Mouse (Mus musculus) heart, adult 11 months (tissue): ENCODE data around the gene Tnfrsf4.
A peak's percentile ranks its signal among the peaks of the same experiment; 100 is the strongest.

ENCODE experiments used
- DNase-seq: peaks from one replicate; pipeline ENCODE4 v3.0.0; 2022

Tnfrsf4 gene

DNA sequence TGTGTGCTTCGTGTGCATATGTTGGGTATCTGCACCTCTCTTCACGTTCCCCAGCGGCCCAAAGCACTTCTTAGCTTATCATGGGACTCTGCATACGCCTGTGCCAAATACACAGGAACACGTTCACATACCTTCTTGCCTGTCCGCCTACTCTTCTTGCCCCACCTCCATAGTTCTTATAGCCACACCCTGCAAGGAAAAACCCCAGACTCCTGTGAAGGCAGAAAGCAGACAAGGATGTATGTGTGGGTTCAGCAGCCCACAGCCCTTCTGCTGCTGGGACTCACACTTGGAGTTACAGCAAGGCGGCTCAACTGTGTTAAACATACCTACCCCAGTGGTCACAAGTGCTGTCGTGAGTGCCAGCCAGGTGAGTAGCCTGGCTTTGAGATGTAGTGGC, at the start of gene Tnfrsf4:
TSS of gene Tnfrsf4 (plus strand) at position 207 of the 400 bp plus-strand sequence.
- DNase-seq: no peak

DNA sequence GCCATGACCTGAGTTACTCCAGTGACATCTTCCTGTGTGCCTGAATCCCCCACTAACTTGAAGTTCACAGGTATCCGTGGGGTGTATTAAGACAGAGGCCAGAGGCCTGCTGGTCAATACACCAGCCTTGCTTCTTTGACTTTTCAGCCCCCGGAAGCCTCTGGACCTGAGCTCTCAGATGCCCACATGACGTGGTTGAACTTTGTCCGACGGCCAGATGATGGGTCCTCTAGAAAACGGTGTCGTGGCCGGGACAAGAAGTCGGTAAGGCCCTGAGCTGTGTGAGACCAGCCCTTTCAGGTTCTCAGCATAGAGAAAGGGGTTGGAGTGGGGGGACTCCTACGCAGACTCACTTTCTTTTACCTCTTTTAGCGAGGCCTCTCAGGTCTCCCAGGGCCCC, 49.2 kb upstream of the Tnfrsf4 start:
- DNase-seq: no peak

DNA sequence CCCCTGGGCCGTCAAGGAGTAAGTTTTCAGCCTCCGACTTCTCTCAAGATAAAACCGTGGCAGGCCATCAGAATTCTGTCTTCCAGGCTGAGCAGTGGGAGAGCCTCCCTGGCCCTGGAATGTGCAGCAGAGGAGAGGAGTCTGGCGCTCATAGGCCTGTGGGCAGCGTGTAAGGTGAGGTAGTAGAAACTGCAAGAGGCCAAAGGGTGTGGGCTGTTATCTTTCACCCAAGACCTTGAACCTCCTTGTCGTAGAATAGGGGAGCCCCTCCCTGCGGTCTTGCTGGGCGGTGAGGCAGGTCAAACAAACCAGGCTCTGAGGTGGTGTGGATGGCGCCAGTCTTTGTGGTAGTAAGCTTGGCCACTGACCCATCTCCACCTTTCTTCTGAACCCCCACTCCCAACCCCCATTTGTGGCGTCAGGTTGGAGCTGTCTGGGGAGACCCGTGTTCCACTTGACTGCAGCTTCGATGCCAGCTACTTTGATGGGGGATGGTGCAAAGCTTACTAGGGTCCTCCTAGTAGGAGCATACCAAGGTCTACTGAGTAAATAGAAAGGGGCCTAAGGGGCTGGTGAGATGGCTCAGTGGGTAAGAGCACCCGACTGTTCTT, 44.5 kb upstream of the Tnfrsf4 start:
- DNase-seq: no peak

DNA sequence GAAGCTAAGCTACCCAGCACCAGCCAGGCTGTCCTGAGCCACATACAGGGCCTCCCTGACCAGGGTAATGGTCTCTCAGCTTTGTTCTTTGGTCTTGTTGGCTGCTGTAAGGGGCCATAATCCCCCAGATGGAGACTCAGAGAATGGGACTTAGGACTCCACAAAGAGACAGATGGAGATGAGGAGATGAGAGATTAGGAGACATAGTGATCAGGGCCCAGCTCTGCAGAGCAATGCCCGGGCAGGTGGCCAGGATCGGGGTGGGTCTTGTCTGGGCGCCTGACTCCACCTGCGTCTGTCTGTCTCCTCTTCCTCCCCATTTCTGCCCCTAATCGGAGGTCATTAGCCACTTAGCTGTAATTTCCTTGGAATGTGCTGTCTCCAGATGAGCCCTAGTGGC, 43.4 kb upstream of the Tnfrsf4 start:
- no peak for DNase-seq

DNA sequence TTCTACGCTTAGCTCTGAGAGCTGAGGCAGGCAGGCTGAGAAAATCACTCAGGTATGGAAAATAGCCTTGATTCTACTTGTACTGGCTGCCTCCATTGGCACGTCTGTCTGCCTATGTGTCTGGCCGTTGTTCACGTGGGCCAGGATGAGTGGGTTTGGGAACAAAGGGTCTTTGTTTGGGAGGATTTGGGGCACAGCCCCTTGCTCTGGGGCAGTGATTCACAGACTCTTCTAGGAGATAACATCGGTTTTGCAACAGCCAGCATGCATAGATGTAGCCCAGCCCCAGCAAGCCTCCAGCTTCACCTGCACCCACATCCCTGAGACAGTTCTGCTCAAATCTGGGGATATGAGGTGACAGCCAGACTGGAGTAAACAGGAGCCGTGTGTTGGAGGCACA, 41.0 kb upstream of the Tnfrsf4 start:
- no peak for DNase-seq

DNA sequence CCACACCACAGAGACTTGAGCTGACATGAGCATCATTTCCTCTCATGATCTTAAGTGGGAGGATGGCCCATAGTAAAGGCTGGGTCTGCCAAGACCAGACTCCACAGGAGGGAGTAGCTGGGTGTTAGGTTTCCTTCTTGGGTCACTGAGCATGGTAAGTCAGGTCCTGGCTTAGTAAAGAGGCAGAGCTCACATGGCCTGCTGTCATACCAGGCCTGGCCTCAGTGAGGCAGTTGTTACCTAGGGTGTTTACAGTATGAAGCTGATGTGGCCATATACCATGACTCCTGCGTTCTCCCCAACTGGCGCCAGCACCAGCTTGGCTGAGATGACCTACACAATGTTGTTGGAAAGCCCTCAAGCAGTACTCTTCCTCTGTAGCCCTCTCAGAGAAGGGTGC, 40.4 kb upstream of the Tnfrsf4 start:
- DNase-seq: no peak

DNA sequence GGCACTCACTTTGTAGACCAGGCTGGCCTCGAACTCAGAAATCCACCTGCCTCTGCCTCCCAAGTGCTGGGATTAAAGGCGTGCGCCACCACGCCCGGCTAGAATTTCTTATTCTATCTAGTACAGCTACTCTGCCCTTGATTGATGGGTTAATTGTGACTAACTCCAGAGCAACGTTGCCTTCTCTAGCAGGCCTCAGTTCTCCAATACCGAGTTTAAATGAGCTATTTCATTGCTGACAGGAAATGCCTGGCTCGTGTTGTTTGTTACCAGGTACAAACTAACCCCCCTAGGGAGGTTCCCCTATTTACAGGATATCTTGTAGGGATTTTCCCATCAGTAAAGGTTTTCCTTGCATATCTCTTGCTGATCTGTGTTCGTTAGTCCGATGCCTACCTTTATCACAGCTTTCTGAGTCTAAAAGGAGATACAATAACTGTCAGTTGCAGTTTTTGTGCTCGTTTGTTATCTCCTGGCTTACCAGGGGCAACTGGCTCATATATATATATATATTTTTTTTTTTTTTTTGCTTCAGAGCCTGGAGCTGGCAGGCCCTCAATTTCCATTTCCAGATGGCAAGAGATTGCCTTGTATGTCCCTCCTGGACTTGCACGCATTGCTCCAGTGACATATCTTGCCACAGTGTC, 32.1 kb upstream of the Tnfrsf4 start:
- DNase-seq: no peak

DNA sequence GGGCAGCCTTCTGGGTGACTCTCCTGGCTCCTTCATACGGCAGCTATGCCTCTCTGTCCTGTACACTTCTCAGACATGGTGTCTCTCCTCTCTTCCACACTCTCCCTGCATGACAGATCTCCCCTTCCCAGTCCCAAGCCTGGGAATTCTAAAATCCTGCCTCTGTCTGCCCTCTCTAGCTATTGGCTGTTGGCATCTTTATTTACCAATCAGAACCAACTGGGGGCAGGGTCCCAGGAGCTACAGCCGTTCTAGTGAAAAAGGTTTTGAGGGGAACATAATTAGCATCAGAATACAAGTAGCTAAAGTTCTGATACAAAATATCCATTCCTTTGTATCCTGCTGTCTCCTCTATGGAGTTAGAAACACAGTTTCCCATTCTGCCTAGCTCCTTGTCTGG, 29.9 kb upstream of the Tnfrsf4 start:
- DNase-seq: no peak

DNA sequence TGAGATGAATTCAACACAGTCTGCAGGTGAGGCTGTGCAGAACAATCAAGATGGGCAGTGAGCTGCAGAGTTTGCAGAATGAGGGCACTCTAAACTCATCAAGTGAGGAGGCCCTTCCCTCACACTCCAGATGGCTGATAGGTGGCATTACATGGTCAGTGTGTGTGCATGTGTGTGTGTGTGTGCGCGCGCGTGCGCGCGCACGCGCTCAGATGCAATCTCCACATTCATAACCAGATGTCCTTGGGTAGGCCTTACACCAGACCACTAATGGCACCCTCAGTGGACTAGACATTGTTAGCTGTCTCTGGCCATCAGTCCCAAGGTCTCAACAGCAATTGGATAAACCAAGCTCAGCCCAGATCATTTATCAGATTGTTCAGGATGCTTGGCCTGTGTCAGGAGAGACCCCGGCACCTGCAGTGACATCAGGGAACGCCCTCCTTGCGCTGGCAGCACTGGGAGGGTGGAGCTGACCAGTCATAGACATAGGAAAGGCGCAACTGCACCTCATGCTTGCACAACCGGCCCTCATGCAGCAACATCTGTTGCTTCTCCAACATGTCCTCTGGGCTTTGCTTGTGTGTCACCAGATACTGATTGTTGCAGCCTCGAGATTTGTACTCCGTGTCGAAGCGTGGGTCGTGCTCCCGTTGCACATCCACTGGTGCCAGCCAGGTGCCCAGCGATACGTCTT, 22.3 kb upstream of the Tnfrsf4 start:
- DNase-seq: peak; percentile 96

DNA sequence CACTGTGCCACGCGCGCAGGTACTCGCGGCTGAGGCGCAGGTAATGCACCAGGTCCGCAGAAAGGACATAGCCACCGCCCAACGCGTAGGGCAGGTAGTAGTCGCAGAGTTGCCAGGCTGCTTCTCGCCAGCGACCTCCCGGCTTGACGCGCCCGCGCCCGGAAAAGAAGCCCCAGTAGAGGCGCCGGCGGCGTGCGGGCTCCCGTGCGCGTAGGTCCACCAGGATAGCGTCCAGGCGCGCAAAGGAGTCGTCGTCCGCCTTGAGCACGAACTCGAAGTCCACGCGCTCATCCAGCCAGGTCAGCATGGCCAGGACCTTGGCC, 21.8 kb upstream of the Tnfrsf4 start:
- no peak for DNase-seq

DNA sequence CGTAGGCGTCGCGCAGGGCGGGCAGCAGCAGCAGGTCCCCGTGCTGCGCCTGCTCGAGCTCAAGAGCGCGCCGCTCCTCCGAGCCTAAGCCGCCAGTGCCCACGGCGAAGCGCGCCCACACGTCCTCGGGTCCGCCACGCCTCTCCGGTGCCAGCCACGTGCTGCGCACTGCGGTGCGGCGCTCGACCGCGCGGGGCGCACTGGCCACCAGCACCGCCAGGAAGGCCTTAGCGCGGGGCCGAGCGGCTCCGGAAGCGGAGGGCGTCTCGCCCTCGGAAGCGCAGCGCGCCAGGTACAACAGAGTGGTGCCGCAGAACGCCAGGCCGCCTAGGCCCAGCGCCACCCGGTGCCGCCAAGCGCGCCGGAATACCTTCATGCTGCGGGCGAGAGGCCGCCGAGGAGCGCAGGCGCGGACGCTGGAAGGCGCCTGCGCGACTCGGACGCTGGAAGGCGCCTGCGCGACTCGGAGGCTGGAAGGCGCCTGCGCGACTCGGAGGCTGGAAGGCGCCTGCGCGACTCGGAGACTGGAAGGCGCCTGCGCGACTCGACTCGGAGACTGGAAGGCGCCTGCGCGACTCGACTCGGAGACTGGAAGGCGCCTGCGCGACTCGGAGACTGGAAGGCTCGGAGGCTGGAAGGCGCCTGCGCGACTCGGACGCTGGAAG, 21.3 kb upstream of the Tnfrsf4 start, which contains the start of the genes B3galt6 and Sdf4:
TSS of gene B3galt6 (minus strand) at position 409 of the 665 bp plus-strand sequence.
TSS of gene Sdf4 (plus strand) at position 632 of the 665 bp plus-strand sequence.
- no peak for DNase-seq

DNA sequence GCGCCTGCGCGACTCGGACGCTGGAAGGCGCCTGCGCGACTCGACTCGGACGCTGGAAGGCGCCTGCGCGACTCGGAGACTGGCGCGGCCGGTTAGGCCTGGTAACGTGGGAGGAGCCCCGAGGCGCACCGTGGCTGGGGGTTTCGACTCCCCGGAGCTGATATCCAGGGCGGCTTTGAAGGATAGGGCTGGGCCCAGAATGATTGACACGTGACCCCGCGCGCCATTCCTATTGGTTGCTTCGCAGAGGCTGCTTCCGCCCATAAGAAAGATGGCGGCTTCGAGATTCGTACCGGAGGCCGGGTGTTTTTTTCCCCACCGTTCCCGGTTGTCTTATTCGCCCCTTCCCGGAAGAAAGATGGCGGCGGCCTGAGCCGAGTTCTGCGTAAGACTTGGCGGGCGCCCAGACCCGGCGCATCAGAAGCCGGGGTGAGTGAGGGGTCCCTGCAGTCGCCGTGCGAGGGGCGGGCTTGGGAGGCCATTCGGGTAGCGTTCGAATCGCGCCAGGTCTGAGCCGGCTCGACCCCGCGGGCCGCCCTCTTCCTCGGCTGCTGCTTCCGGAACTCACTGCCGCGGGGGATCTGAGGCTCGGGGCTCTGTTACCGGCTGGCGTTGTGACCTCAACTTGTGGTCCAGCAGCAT, 20.6 kb upstream of the Tnfrsf4 start:
- DNase-seq: peak; percentile 100

DNA sequence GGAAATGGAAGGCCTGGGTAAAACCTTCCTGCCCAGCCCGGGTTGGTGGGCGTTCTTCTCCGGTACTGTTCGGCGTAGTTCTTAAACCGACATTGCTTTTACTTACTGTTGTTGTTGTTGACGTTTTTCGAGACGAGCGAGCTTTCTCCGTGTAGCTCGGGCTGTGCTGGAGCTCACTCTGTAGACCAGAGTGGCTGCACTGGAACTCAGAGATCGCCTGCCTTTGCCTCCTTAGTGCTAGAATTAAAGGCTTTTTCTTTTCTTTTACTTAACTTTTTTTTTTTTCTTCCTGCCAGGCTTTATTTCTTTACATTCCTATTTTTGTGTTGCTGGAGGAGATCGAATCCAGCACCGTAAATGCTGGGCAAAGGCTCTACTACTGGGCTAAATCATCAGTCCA, 20.0 kb upstream of the Tnfrsf4 start:
- DNase-seq: no peak

DNA sequence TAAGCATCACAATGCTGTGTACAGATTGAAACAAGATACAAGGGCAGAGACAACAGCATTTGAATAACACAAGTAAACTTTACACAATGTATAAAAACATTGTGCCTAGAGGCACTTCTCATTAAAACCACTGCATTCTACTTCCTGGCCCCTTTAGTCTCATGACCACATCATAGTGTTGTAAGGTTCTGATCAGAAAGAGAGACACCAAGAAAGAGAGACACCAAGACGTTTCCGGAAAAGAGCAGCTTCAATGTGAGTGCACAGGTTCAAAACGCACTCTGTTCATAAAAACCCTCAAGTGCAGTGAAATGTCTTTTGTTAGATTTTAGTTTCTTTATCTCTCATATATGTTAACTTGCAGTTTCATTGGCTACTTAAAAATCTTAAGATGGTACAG, 9.5 kb upstream of the Tnfrsf4 start:
- no peak for DNase-seq

DNA sequence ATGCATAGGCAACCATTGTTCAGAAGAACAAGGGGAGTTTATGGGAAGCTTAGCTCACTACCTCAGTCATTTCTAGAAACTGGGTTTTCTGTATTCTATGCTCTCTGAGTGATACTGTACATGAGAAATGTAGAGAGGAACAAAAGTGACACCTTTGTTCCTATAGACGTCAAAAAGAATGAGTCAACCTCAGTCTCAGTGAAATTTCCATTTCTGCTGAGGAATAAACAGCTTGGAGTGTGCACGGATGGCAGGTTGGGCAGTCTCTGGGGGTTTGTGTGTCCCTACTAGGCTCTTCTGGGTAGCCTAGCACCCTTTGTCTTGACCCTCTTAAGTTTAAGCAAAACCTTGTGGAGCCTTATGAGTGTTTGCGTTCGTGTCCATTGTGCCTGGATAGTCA, 5.3 kb upstream of the Tnfrsf4 start:
- no peak for DNase-seq

DNA sequence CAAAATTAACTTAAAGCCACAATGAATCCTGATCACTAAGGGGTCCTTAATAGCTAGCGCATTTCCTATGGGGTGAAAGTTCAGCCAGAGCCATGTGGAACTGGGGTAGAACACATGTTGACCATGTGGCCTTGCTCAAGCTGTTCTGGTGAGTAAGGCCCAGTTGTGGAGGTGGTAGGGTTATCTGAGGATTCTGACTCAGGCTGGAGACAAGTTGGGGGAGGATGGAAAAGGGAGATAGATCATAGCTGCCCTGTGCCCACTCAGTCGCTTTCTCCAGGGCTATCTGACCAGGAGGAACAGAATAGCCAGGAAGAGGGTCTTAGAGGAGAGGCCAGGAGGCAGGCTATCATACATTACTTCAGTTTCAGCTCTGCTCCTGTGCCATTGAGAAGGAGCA, 793 bp downstream of the Tnfrsf4 start:
- DNase-seq: no peak

DNA sequence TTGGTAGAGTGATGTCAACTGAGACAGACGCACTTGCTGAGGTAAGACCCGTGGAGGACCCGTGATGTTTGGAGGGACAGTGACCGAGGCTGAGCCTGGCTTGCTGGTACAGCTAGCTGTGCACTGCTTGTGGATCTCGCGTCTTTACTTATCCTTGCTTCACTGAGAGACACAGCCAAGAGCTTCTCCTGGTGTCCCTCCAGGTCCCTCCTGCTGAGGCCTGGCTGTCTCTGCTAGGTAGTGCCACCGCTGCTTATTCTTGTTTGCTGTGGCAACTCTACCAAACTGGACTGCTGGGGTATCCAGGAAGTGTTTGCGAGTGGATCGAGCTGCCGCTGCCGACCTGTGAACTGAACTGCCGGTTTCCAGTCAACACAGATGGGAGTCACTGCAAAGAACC, 6.1 kb downstream of the Tnfrsf4 start:
- DNase-seq: no peak

DNA sequence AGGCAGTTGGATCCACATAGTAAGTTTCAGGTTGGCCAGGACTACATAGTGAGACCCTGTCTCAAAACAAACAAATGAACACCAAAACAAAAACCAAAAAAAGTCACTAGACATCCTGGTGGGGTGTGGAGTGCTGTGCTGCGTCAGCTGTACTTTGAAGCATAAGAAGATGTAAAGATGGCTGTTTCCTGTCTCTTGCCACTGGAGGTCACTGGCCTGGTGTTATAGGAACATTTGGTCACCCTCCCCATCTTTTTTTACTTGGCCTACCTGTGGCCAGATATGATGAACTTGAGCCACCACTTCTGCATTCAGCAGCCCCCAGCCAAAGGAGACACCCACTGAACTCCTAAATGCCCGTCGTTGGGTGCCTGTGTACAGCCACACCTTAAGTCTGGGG, 7.7 kb downstream of the Tnfrsf4 start:
- no peak for DNase-seq

DNA sequence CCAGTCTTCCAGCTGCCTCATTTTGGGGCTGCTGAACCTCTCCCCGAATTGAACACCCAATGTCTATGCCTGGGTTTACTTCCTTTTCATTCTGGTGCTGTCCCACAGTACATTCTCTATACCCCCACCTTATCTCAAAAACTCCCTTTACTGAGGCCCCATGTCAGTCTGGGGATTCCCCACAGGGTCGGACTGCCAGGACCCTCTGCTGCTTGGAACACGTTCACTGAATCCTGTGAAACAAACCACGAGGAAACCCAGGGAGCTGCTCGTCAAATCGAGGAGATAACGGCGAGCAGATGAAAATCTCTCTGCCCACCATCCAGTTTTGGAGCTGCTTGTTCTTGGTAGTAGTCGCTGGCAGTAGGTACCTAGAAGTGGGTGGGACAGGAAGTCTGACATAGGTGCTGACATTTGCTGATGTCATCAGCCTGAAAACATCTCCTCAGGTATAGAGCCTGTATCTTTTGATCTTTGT, 8.3 kb downstream of the Tnfrsf4 start:
- DNase-seq: no peak

DNA sequence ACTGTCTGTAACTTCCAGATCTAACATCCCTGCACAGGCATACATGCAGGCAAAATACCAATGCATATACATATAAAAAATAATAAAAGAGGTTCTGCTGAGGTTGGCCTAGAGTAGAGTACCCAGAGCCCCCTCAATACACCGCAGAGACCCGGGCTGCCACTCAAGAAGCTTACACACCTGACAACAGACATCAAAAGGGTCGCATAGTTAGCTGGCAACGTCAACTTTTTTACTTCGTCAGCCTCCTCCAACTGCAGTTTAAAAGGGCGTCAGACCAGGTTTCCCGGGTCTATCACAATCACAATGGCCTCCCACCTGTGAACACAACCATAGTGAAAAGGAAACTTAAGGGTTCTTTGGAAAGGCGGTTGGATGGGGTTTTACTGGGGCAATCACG, 9.9 kb downstream of the Tnfrsf4 start:
- DNase-seq: no peak

DNA sequence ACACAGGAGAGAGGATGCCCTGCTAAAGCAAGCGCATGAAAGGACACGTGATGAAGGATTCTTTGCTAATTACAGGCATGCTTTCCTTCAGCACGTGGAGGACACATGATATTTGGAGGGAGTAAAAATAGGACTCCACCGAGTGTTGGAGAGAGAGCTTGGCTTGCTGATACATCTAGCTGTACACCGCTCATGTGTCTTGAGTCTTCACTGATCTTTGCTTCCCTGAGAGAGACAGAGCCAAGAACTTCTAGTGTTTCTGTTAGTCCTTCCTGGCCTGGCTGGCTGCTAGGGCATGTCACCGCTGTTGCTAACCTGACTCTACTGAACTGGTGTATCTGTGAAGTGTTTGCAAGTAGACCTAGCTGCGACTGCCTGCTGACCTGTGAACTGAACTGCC, 10.5 kb downstream of the Tnfrsf4 start:
- DNase-seq: no peak

DNA sequence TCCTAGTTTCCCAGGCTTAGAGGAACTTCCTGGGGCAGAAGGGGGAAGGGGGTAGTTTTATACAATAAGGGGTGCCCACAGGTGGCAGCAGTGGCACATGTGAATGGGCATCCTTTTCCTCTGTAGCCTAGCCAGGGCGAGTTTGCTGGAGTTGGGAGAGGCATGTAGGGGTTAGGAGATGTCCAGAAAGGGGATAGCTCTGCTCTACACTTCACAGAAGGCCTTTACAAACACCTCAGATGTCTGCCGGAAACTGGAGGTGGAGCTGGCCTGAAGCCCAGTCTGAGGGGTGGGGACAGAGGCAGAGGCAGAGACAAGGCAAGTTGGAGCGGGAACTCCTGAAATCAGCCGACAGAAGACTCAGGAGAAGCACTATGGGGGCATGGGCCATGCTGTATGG, 12.4 kb downstream of the Tnfrsf4 start, which contains the start of gene Tnfrsf18:
TSS of gene Tnfrsf18 (plus strand) at position 152 of the 400 bp plus-strand sequence.
- peak; percentile 94 for DNase-seq

DNA sequence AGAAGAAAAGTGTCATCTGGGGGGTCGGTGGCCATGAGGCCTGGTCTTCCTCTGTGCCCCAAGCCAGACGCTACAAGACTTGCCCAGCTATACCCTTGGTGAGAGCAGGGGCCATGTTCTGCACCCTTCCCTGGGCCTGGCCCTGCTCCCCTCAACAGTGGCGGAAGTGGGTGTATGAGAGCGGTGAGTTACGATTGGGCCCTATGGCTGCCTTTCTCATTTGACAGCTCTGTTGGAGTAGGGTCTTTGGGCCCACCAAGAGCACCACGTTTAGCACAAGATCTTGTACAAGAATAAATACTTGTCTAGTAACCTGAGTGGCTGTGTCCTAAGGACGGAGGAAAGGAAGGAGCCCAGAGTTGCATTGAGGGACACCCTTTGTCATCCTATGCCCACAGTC, 14.9 kb downstream of the Tnfrsf4 start:
- DNase-seq: no peak
